Mouse (Mus musculus): Measurements from ENCODE around the gene Tbx10. TPM values are rescaled to one million over a fixed set of nuclear protein-coding genes. Genes with fewer than 3 reads are reported as not detected.
A peak's percentile ranks its signal among the peaks of the same experiment; 100 is the strongest.
"Not testable (repeated sequence)": the region's sequence is repeated elsewhere in the genome, so short reads cannot be mapped to it uniquely, and the experiment has no call there.

The Tbx10 gene
- total and polyA plus RNA-seq, 3 experiments: not detected

- H3K27me3 ChIP-seq (ENCODE audit: control insufficient read depth in 1 of 2, insufficient read depth in 2 of 2, low read length in 2 of 2): no peaks in the 10 kb centered on the region
- H3K79me2 ChIP-seq (ENCODE audit: control insufficient read depth, insufficient read depth, low read length, poor library complexity): no peaks in the 10 kb centered on the region
- H3K4me1 ChIP-seq (ENCODE audit: control insufficient read depth in 1 of 2, insufficient read depth in 2 of 2, low read length in 2 of 2): peaks cover 0 to 7% of the 10 kb centered on the region in 2 experiments; a peak in 2 of 4 replicates
- DNase-seq (ENCODE audit: low read depth, low spot score): no peak
- peaks cover 0 to 3% of the 10 kb centered on the region in 2 experiments; a peak in 1 of 4 replicates for H3K36me3 ChIP-seq (ENCODE audit: control insufficient read depth in 1 of 2, insufficient read depth in 2 of 2, low read length in 2 of 2)
- no peak overlapping the region for H3K4me3 ChIP-seq (ENCODE audit: control insufficient read depth in 1 of 2, insufficient read depth in 1 of 2, low read depth in 2 of 2, low read length in 2 of 2)
- peak overlapping the region; percentile 59 for H3K27ac ChIP-seq (ENCODE audit: control insufficient read depth, low read depth, low read length)
- no peak overlapping the region for H3K9ac ChIP-seq (ENCODE audit: control insufficient read depth, low read depth, low read length, poor library complexity, severe bottlenecking)
- no peaks in the 10 kb centered on the region for H3K9me3 ChIP-seq (replicated peaks; ENCODE audit: insufficient read depth, low read length)
- no peak for TF ChIP-seq RCOR1 (IDR thresholded peaks at IDR 0.05; ENCODE audit: low read depth, low read length)
- TF ChIP-seq ETS1 (IDR thresholded peaks at IDR 0.05; ENCODE audit: low read depth, low read length): 0 out of 2 replicates have a peak, but pooled peaks have one; percentile 8
Observed at GRCm38 (mm10) chr19:4046866-4047254, 54.3 kb downstream of the Tbx10 start.

GRCm38 (mm10) chr19:4047859-4048258 is 55.3 kb downstream of the Tbx10 start:
- peaks cover 0 to 7% of the 10 kb centered on the region in 2 experiments; a peak in 2 of 4 replicates for H3K4me1 ChIP-seq (ENCODE audit: control insufficient read depth in 1 of 2, insufficient read depth in 2 of 2, low read length in 2 of 2)

GRCm38 (mm10) chr19:4049069-4049468 is 56.5 kb downstream of the Tbx10 start:
- H3K27me3 ChIP-seq (ENCODE audit: control insufficient read depth in 1 of 2, insufficient read depth in 2 of 2, low read length in 2 of 2); H3K27ac ChIP-seq (ENCODE audit: control insufficient read depth, low read depth, low read length); H3K4me1 ChIP-seq (ENCODE audit: control insufficient read depth in 1 of 2, insufficient read depth in 2 of 2, low read length in 2 of 2); H3K9ac ChIP-seq (ENCODE audit: control insufficient read depth, low read depth, low read length, poor library complexity, severe bottlenecking); H3K4me3 ChIP-seq (ENCODE audit: control insufficient read depth in 1 of 2, insufficient read depth in 1 of 2, low read depth in 2 of 2, low read length in 2 of 2); H3K9me3 ChIP-seq (replicated peaks; ENCODE audit: insufficient read depth, low read length); H3K36me3 ChIP-seq (ENCODE audit: control insufficient read depth in 1 of 2, insufficient read depth in 2 of 2, low read length in 2 of 2); H3K79me2 ChIP-seq (ENCODE audit: control insufficient read depth, insufficient read depth, low read length, poor library complexity); DNase-seq (ENCODE audit: low read depth, low spot score): not testable (repeated sequence)
- TF ChIP-seq SMC3 (IDR thresholded peaks at IDR 0.05; ENCODE audit: low read depth, low read length) (peak; percentile 37; the same call in 1 of the 2 replicates), CTCF (IDR thresholded peaks at IDR 0.05 in 2 of 3, conservative IDR thresholded peaks at IDR 0.05 in 1 of 3; ENCODE audit: control insufficient read depth in 1 of 3, insufficient read depth in 1 of 3, low read depth in 2 of 3, low read length in 3 of 3, poor library complexity in 1 of 3, severe bottlenecking in 1 of 3) (peak; percentile 18 to 37 (median 21); a peak in 3 of 6 replicates), RAD21 (IDR thresholded peaks at IDR 0.05; ENCODE audit: low read depth, low read length) (peak; percentile 34)

More at GRCm38 (mm10) chr19:4047859-4048258, 55.3 kb downstream of the Tbx10 start:
- Histone ChIP-seq H3K9me3 (replicated peaks; ENCODE audit: insufficient read depth, low read length) (no peaks in the 10 kb centered on the region), H3K36me3 (ENCODE audit: control insufficient read depth in 1 of 2, insufficient read depth in 2 of 2, low read length in 2 of 2) (peaks cover 0 to 3% of the 10 kb centered on the region in 2 experiments; a peak in 1 of 4 replicates), H3K27ac (ENCODE audit: control insufficient read depth, low read depth, low read length) (no peak overlapping the region), H3K4me3 (ENCODE audit: control insufficient read depth in 1 of 2, insufficient read depth in 1 of 2, low read depth in 2 of 2, low read length in 2 of 2) (no peak overlapping the region), H3K9ac (ENCODE audit: control insufficient read depth, low read depth, low read length, poor library complexity, severe bottlenecking) (no peak overlapping the region), H3K27me3 (ENCODE audit: control insufficient read depth in 1 of 2, insufficient read depth in 2 of 2, low read length in 2 of 2) (no peaks in the 10 kb centered on the region), H3K79me2 (ENCODE audit: control insufficient read depth, insufficient read depth, low read length, poor library complexity) (no peaks in the 10 kb centered on the region)
- DNase-seq (ENCODE audit: low read depth, low spot score): peak; percentile 87
- no peak for TF ChIP-seq ETS1 (IDR thresholded peaks at IDR 0.05; ENCODE audit: low read depth, low read length)
- TF ChIP-seq MYC (IDR thresholded peaks at IDR 0.05; ENCODE audit: low read depth, low read length): no peak
- peak; percentile 68 for TF ChIP-seq ZC3H11A (IDR thresholded peaks at IDR 0.05; ENCODE audit: low read depth, low read length)
- TF ChIP-seq RAD21 (IDR thresholded peaks at IDR 0.05; ENCODE audit: low read depth, low read length): peak; percentile 85
- TF ChIP-seq SMC3 (IDR thresholded peaks at IDR 0.05; ENCODE audit: low read depth, low read length): peak; percentile 91
- TF ChIP-seq CTCF (IDR thresholded peaks at IDR 0.05 in 2 of 3, conservative IDR thresholded peaks at IDR 0.05 in 1 of 3; ENCODE audit: control insufficient read depth in 1 of 3, insufficient read depth in 1 of 3, low read depth in 2 of 3, low read length in 3 of 3, poor library complexity in 1 of 3, severe bottlenecking in 1 of 3): peak; percentile 57 to 91 (median 77)

Other genes starting within 250 kb of the Tbx10 start
Only the 30 nearest of the 32 such genes appear.
- 11.1 and 12.5 TPM in 2 replicates for gene Chka, start 141.0 kb upstream of the Tbx10 start, total RNA-seq (2012; rRNA removed)
- 10 to 100 TPM in 1 of 2 experiments, not detected in 1; 21.0 TPM for gene Chka, start 141.0 kb upstream of the Tbx10 start, polyA plus RNA-seq (2012; ENCODE audit: insufficient read depth in 1 of 2, insufficient read length in 2 of 2, low read depth in 1 of 2, low replicate concordance in 2 of 2, missing spikeins in 1 of 2)
- gene Tcirg1, start 85.6 kb upstream of the Tbx10 start, total RNA-seq (2012; rRNA removed): 17.0 and 21.4 TPM in 2 replicates
- 10 to 100 TPM in 1 of 2 experiments, not detected in 1; 32.6 TPM for gene Tcirg1, start 85.6 kb upstream of the Tbx10 start, polyA plus RNA-seq (2012; ENCODE audit: insufficient read depth in 1 of 2, insufficient read length in 2 of 2, low read depth in 1 of 2, low replicate concordance in 2 of 2, missing spikeins in 1 of 2)
- 204 and 205 TPM in 2 replicates for gene Ndufs8, start 80.0 kb upstream of the Tbx10 start, total RNA-seq (2012; rRNA removed)
- gene Ndufs8, start 80.0 kb upstream of the Tbx10 start, polyA plus RNA-seq (2012; ENCODE audit: insufficient read depth in 1 of 2, insufficient read length in 2 of 2, low read depth in 1 of 2, low replicate concordance in 2 of 2, missing spikeins in 1 of 2): 100 to 1,000 TPM in 1 of 2 experiments, not detected in 1; 243 TPM
- gene Aldh3b1, start 62.9 kb upstream of the Tbx10 start, total RNA-seq (2012; rRNA removed): 0.07 and 0.08 TPM in 2 replicates
- under 1 TPM in 1 of 2 experiments, not detected in 1; 0.10 TPM for gene Aldh3b1, start 62.9 kb upstream of the Tbx10 start, polyA plus RNA-seq (2012; ENCODE audit: insufficient read depth in 1 of 2, insufficient read length in 2 of 2, low read depth in 1 of 2, low replicate concordance in 2 of 2, missing spikeins in 1 of 2)
- gene Unc93b1, start 57.6 kb upstream of the Tbx10 start, total RNA-seq (2012; rRNA removed): 4.3 and 4.7 TPM in 2 replicates
- 1 to 10 TPM in 1 of 2 experiments, not detected in 1; 8.2 TPM for gene Unc93b1, start 57.6 kb upstream of the Tbx10 start, polyA plus RNA-seq (2012; ENCODE audit: insufficient read depth in 1 of 2, insufficient read length in 2 of 2, low read depth in 1 of 2, low replicate concordance in 2 of 2, missing spikeins in 1 of 2)
- gene Aldh3b3, start 34.1 kb upstream of the Tbx10 start, total RNA-seq (2012; rRNA removed): not detected in 2 replicates
- not detected for gene Aldh3b3, start 34.1 kb upstream of the Tbx10 start, polyA plus RNA-seq (2012; ENCODE audit: insufficient read depth in 1 of 2, insufficient read length in 2 of 2, low read depth in 1 of 2, low replicate concordance in 2 of 2, missing spikeins in 1 of 2)
- gene Aldh3b2, start 20.4 kb upstream of the Tbx10 start, total RNA-seq (2012; rRNA removed): not detected in 2 replicates
- gene Aldh3b2, start 20.4 kb upstream of the Tbx10 start, polyA plus RNA-seq (2012; ENCODE audit: insufficient read depth in 1 of 2, insufficient read length in 2 of 2, low read depth in 1 of 2, low replicate concordance in 2 of 2, missing spikeins in 1 of 2): not detected
- gene Acy3, start 6.2 kb upstream of the Tbx10 start, total RNA-seq (2012; rRNA removed): 3.3 and 5.9 TPM in 2 replicates
- 10 to 100 TPM in 1 of 2 experiments, not detected in 1; 12.1 TPM for gene Acy3, start 6.2 kb upstream of the Tbx10 start, polyA plus RNA-seq (2012; ENCODE audit: insufficient read depth in 1 of 2, insufficient read length in 2 of 2, low read depth in 1 of 2, low replicate concordance in 2 of 2, missing spikeins in 1 of 2)
- gene Nudt8, start 7.8 kb downstream of the Tbx10 start, total RNA-seq (2012; rRNA removed): 64.8 and 71.5 TPM in 2 replicates
- gene Nudt8, start 7.8 kb downstream of the Tbx10 start, polyA plus RNA-seq (2012; ENCODE audit: insufficient read depth in 1 of 2, insufficient read length in 2 of 2, low read depth in 1 of 2, low replicate concordance in 2 of 2, missing spikeins in 1 of 2): 10 to 100 TPM in 1 of 2 experiments, not detected in 1; 58.1 TPM
- 1.8 and 3.6 TPM in 2 replicates for gene Gm49405, start 7.9 kb downstream of the Tbx10 start, total RNA-seq (2012; rRNA removed)
- gene Gm49405, start 7.9 kb downstream of the Tbx10 start, polyA plus RNA-seq (2012; ENCODE audit: insufficient read depth in 1 of 2, insufficient read length in 2 of 2, low read depth in 1 of 2, low replicate concordance in 2 of 2, missing spikeins in 1 of 2): 1 to 10 TPM in 1 of 2 experiments, not detected in 1; 5.7 TPM
- 6.8 and 9.9 TPM in 2 replicates for gene Doc2g, start 10.6 kb downstream of the Tbx10 start, total RNA-seq (2012; rRNA removed)
- gene Doc2g, start 10.6 kb downstream of the Tbx10 start, polyA plus RNA-seq (2012; ENCODE audit: insufficient read depth in 1 of 2, insufficient read length in 2 of 2, low read depth in 1 of 2, low replicate concordance in 2 of 2, missing spikeins in 1 of 2): 10 to 100 TPM in 1 of 2 experiments, not detected in 1; 16.0 TPM
- 235 and 267 TPM in 2 replicates for gene Ndufv1, start 20.1 kb downstream of the Tbx10 start, total RNA-seq (2012; rRNA removed)
- 100 to 1,000 TPM in 1 of 2 experiments, not detected in 1; 218 TPM for gene Ndufv1, start 20.1 kb downstream of the Tbx10 start, polyA plus RNA-seq (2012; ENCODE audit: insufficient read depth in 1 of 2, insufficient read length in 2 of 2, low read depth in 1 of 2, low replicate concordance in 2 of 2, missing spikeins in 1 of 2)
- 251 and 270 TPM in 2 replicates for gene Gstp1, start 45.2 kb downstream of the Tbx10 start, total RNA-seq (2012; rRNA removed)
- 100 to 1,000 TPM in 1 of 2 experiments, not detected in 1; 369 TPM for gene Gstp1, start 45.2 kb downstream of the Tbx10 start, polyA plus RNA-seq (2012; ENCODE audit: insufficient read depth in 1 of 2, insufficient read length in 2 of 2, low read depth in 1 of 2, low replicate concordance in 2 of 2, missing spikeins in 1 of 2)
- gene Gstp2, start 53.3 kb downstream of the Tbx10 start, total RNA-seq (2012; rRNA removed): 7.4 TPM in 1 of 2 replicates, not detected in the other
- gene Gstp2, start 53.3 kb downstream of the Tbx10 start, polyA plus RNA-seq (2012; ENCODE audit: insufficient read depth in 1 of 2, insufficient read length in 2 of 2, low read depth in 1 of 2, low replicate concordance in 2 of 2, missing spikeins in 1 of 2): under 1 TPM in 1 of 2 experiments, not detected in 1; 0.65 TPM
- gene Gstp3, start 66.8 kb downstream of the Tbx10 start, total RNA-seq (2012; rRNA removed): not detected in 2 replicates
- gene Gstp3, start 66.8 kb downstream of the Tbx10 start, polyA plus RNA-seq (2012; ENCODE audit: insufficient read depth in 1 of 2, insufficient read length in 2 of 2, low read depth in 1 of 2, low replicate concordance in 2 of 2, missing spikeins in 1 of 2): under 1 TPM in 1 of 2 experiments, not detected in 1; 0.84 TPM
- not detected in 2 replicates for gene Cabp2, start 88.8 kb downstream of the Tbx10 start, total RNA-seq (2012; rRNA removed)
- under 1 TPM in 1 of 2 experiments, not detected in 1; 0.14 TPM for gene Cabp2, start 88.8 kb downstream of the Tbx10 start, polyA plus RNA-seq (2012; ENCODE audit: insufficient read depth in 1 of 2, insufficient read length in 2 of 2, low read depth in 1 of 2, low replicate concordance in 2 of 2, missing spikeins in 1 of 2)
- gene Cdk2ap2, start 104.4 kb downstream of the Tbx10 start, total RNA-seq (2012; rRNA removed): 53.4 and 53.5 TPM in 2 replicates
- gene Cdk2ap2, start 104.4 kb downstream of the Tbx10 start, polyA plus RNA-seq (2012; ENCODE audit: insufficient read depth in 1 of 2, insufficient read length in 2 of 2, low read depth in 1 of 2, low replicate concordance in 2 of 2, missing spikeins in 1 of 2): 10 to 100 TPM in 1 of 2 experiments, not detected in 1; 97.6 TPM
- 18.4 and 25.3 TPM in 2 replicates for gene Pitpnm1, start 107.2 kb downstream of the Tbx10 start, total RNA-seq (2012; rRNA removed)
- gene Pitpnm1, start 107.2 kb downstream of the Tbx10 start, polyA plus RNA-seq (2012; ENCODE audit: insufficient read depth in 1 of 2, insufficient read length in 2 of 2, low read depth in 1 of 2, low replicate concordance in 2 of 2, missing spikeins in 1 of 2): 10 to 100 TPM in 1 of 2 experiments, not detected in 1; 51.2 TPM
- gene Aip, start 133.1 kb downstream of the Tbx10 start, total RNA-seq (2012; rRNA removed): 37.8 and 40.0 TPM in 2 replicates
- gene Aip, start 133.1 kb downstream of the Tbx10 start, polyA plus RNA-seq (2012; ENCODE audit: insufficient read depth in 1 of 2, insufficient read length in 2 of 2, low read depth in 1 of 2, low replicate concordance in 2 of 2, missing spikeins in 1 of 2): 100 to 1,000 TPM in 1 of 2 experiments, not detected in 1; 101 TPM
- gene Gpr152, start 147.0 kb downstream of the Tbx10 start, total RNA-seq (2012; rRNA removed): not detected in 2 replicates
- gene Gpr152, start 147.0 kb downstream of the Tbx10 start, polyA plus RNA-seq (2012; ENCODE audit: insufficient read depth in 1 of 2, insufficient read length in 2 of 2, low read depth in 1 of 2, low replicate concordance in 2 of 2, missing spikeins in 1 of 2): under 1 TPM in 1 of 2 experiments, not detected in 1; 0.03 TPM
- 0.08 and 0.13 TPM in 2 replicates for gene Cabp4, start 151.3 kb downstream of the Tbx10 start, total RNA-seq (2012; rRNA removed)
- gene Cabp4, start 151.3 kb downstream of the Tbx10 start, polyA plus RNA-seq (2012; ENCODE audit: insufficient read depth in 1 of 2, insufficient read length in 2 of 2, low read depth in 1 of 2, low replicate concordance in 2 of 2, missing spikeins in 1 of 2): under 1 TPM in 1 of 2 experiments, not detected in 1; 0.24 TPM
- 54.1 and 55.5 TPM in 2 replicates for gene Coro1b, start 155.9 kb downstream of the Tbx10 start, total RNA-seq (2012; rRNA removed)
- 100 to 1,000 TPM in 1 of 2 experiments, not detected in 1; 111 TPM for gene Coro1b, start 155.9 kb downstream of the Tbx10 start, polyA plus RNA-seq (2012; ENCODE audit: insufficient read depth in 1 of 2, insufficient read length in 2 of 2, low read depth in 1 of 2, low replicate concordance in 2 of 2, missing spikeins in 1 of 2)
- gene Ptprcap, start 160.9 kb downstream of the Tbx10 start, total RNA-seq (2012; rRNA removed): 75.7 and 80.3 TPM in 2 replicates
- gene Ptprcap, start 160.9 kb downstream of the Tbx10 start, polyA plus RNA-seq (2012; ENCODE audit: insufficient read depth in 1 of 2, insufficient read length in 2 of 2, low read depth in 1 of 2, low replicate concordance in 2 of 2, missing spikeins in 1 of 2): 10 to 100 TPM in 1 of 2 experiments, not detected in 1; 67.9 TPM
- 7.4 and 8.7 TPM in 2 replicates for gene Rps6kb2, start 170.6 kb downstream of the Tbx10 start, total RNA-seq (2012; rRNA removed)
- gene Rps6kb2, start 170.6 kb downstream of the Tbx10 start, polyA plus RNA-seq (2012; ENCODE audit: insufficient read depth in 1 of 2, insufficient read length in 2 of 2, low read depth in 1 of 2, low replicate concordance in 2 of 2, missing spikeins in 1 of 2): 10 to 100 TPM in 1 of 2 experiments, not detected in 1; 19.8 TPM
- 0.39 and 0.81 TPM in 2 replicates for gene Carns1, start 182.7 kb downstream of the Tbx10 start, total RNA-seq (2012; rRNA removed)
- gene Carns1, start 182.7 kb downstream of the Tbx10 start, polyA plus RNA-seq (2012; ENCODE audit: insufficient read depth in 1 of 2, insufficient read length in 2 of 2, low read depth in 1 of 2, low replicate concordance in 2 of 2, missing spikeins in 1 of 2): under 1 TPM in 1 of 2 experiments, not detected in 1; 0.63 TPM
- 14.0 and 15.2 TPM in 2 replicates for gene Tbc1d10c, start 198.5 kb downstream of the Tbx10 start, total RNA-seq (2012; rRNA removed)
- gene Tbc1d10c, start 198.5 kb downstream of the Tbx10 start, polyA plus RNA-seq (2012; ENCODE audit: insufficient read depth in 1 of 2, insufficient read length in 2 of 2, low read depth in 1 of 2, low replicate concordance in 2 of 2, missing spikeins in 1 of 2): 10 to 100 TPM in 1 of 2 experiments, not detected in 1; 15.5 TPM
- 437 and 453 TPM in 2 replicates for gene Ppp1ca, start 199.3 kb downstream of the Tbx10 start, total RNA-seq (2012; rRNA removed)
- gene Ppp1ca, start 199.3 kb downstream of the Tbx10 start, polyA plus RNA-seq (2012; ENCODE audit: insufficient read depth in 1 of 2, insufficient read length in 2 of 2, low read depth in 1 of 2, low replicate concordance in 2 of 2, missing spikeins in 1 of 2): 100 to 1,000 TPM; 455 to 505 TPM
- gene Rad9a, start 208.9 kb downstream of the Tbx10 start, total RNA-seq (2012; rRNA removed): 20.5 and 21.3 TPM in 2 replicates
- gene Rad9a, start 208.9 kb downstream of the Tbx10 start, polyA plus RNA-seq (2012; ENCODE audit: insufficient read depth in 1 of 2, insufficient read length in 2 of 2, low read depth in 1 of 2, low replicate concordance in 2 of 2, missing spikeins in 1 of 2): 10 to 100 TPM in 1 of 2 experiments, not detected in 1; 37.9 TPM
- 0.13 and 0.42 TPM in 2 replicates for gene Clcf1, start 221.5 kb downstream of the Tbx10 start, total RNA-seq (2012; rRNA removed)
- gene Clcf1, start 221.5 kb downstream of the Tbx10 start, polyA plus RNA-seq (2012; ENCODE audit: insufficient read depth in 1 of 2, insufficient read length in 2 of 2, low read depth in 1 of 2, low replicate concordance in 2 of 2, missing spikeins in 1 of 2): 1 to 10 TPM in 1 of 2 experiments, not detected in 1; 2.3 TPM
- gene AC109138.7, start 221.6 kb downstream of the Tbx10 start, total RNA-seq (2012; rRNA removed): not detected in 2 replicates
- gene AC109138.7, start 221.6 kb downstream of the Tbx10 start, polyA plus RNA-seq (2012; ENCODE audit: insufficient read depth in 1 of 2, insufficient read length in 2 of 2, low read depth in 1 of 2, low replicate concordance in 2 of 2, missing spikeins in 1 of 2): not detected

Data from MEL (cell line).